Mouse (Mus musculus) kidney, embryonic 16.5 days (tissue): ENCODE data around the gene Arhgef2. TPM values are rescaled to one million over a fixed set of nuclear protein-coding genes. Genes with fewer than 3 reads are reported as not detected.

Experiments
- ATAC-seq: fragments of 200-750 bp; cut with Nextera tagmentation; 2 replicates; pipeline ENCODE4 v1.8.0; 2017; ENCODE audit warnings: moderate TSS enrichment; ENCODE audit not compliant: low FRiP score, low TSS enrichment
- H3K27ac ChIP-seq: fragments of 300-500 bp; sonication (generic); 2 replicates; pipeline ENCODE4 v1.5.1; 2014; ENCODE audit warnings: low read length
- H3K27me3 ChIP-seq: fragments of 300-500 bp; sonication (generic); 2 replicates; pipeline ENCODE4 v1.6.1; 2014; ENCODE audit warnings: low read length, control low read depth, mixed read lengths; ENCODE audit not compliant: insufficient read depth
- H3K36me3 ChIP-seq: fragments of 300-500 bp; sonication (generic); 2 replicates; pipeline ENCODE4 v1.6.1; 2014; ENCODE audit warnings: low read length, control low read depth, mixed read lengths; ENCODE audit not compliant: insufficient read depth
- H3K4me1 ChIP-seq: fragments of 300-500 bp; sonication (generic); 2 replicates; pipeline ENCODE4 v1.6.1; 2014; ENCODE audit warnings: low read length, control low read depth, mixed read lengths; ENCODE audit not compliant: insufficient read depth
- H3K4me2 ChIP-seq: fragments of 300-500 bp; sonication (generic); replicated peaks from 2 replicates; pipeline ENCODE4 v1.6.1; 2014; ENCODE audit warnings: low read depth, low read length
- H3K4me3 ChIP-seq: fragments of 300-500 bp; sonication (generic); 2 replicates; pipeline ENCODE4 v1.5.1; 2014; ENCODE audit warnings: mild to moderate bottlenecking, low read length
- H3K9ac ChIP-seq: fragments of 300-500 bp; sonication (generic); replicated peaks from 2 replicates; pipeline ENCODE4 v1.6.1; 2014; ENCODE audit warnings: low read length
- H3K9me3 ChIP-seq: fragments of 300-500 bp; sonication (generic); 2 replicates; pipeline ENCODE4 v1.6.1; 2016; ENCODE audit warnings: low read length, control low read depth
- WGBS: fragments of 180-500 bp; shearing (Covaris S2); extraction: QIAGEN DNeasy Blood & Tissue Kit; methylation state at CpG from one replicate; pipeline ENCODE4 v1.1.7; 2014; 5-methylcytosine and 5-hydroxymethylcytosine counted together
- polyA plus RNA-seq: library from polyadenylated mRNA; unstranded; fragments of >200 nt; fragmentation: Nextera tagmentation; extraction: Ambion mirVana; gene quantifications from 2 replicates; pipeline ENCODE4 v1.2.1, GENCODE M21; 2015

The Arhgef2 gene
- polyA plus RNA-seq, 1 experiment from 2014 or later: 103 TPM

GRCm38 (mm10) chr3:88602466-88602865 lies 3.3 kb upstream of the Arhgef2 start:
- no peak overlapping the region for H3K27ac ChIP-seq
- no peaks in the 10 kb centered on the region for H3K27me3 ChIP-seq
- 69% methylated on average over 4 of the region's 4 CpGs for WGBS
- no peaks in the 10 kb centered on the region for H3K9me3 ChIP-seq
- no peak overlapping the region for H3K4me3 ChIP-seq
- H3K4me2 ChIP-seq: no peak overlapping the region
- H3K9ac ChIP-seq: no peak overlapping the region
- no peak for ATAC-seq
- H3K36me3 ChIP-seq: no peaks in the 10 kb centered on the region
- peaks cover 11% of the 10 kb centered on the region; the same call in 1 of the 2 replicates for H3K4me1 ChIP-seq

- Histone ChIP-seq H3K4me2 (no peak overlapping the region), H3K27me3 (no peaks in the 10 kb centered on the region), H3K36me3 (no peaks in the 10 kb centered on the region), H3K9ac (no peak overlapping the region), H3K4me3 (no peak overlapping the region), H3K9me3 (no peaks in the 10 kb centered on the region), H3K27ac (peak overlapping the region; percentile 67), H3K4me1 (peaks cover 16% of the 10 kb centered on the region)
- peak; percentile 76 for ATAC-seq
- 10% methylated on average over 6 of the region's 6 CpGs for WGBS
Observed at GRCm38 (mm10) chr3:88603714-88604161, 2.0 kb upstream of the Arhgef2 start.

- Histone ChIP-seq H3K27ac (no peak overlapping the region), H3K9ac (no peak overlapping the region), H3K27me3 (no peaks in the 10 kb centered on the region), H3K9me3 (no peaks in the 10 kb centered on the region), H3K36me3 (no peaks in the 10 kb centered on the region), H3K4me2 (no peak overlapping the region), H3K4me1 (peaks cover 16% of the 10 kb centered on the region), H3K4me3 (no peak overlapping the region)
- ATAC-seq: no peak
- WGBS: 95% methylated on average over 7 of the region's 7 CpGs
Observed at GRCm38 (mm10) chr3:88604863-88605262, 903 bp upstream of the Arhgef2 start.

- H3K4me3 ChIP-seq: peak overlapping the region; percentile 35
- peak overlapping the region; percentile 55 for H3K4me2 ChIP-seq
- peak; percentile 89 for ATAC-seq
- no peaks in the 10 kb centered on the region for H3K9me3 ChIP-seq
- under 1% methylated on average over 20 of the region's 20 CpGs for WGBS
- no peaks in the 10 kb centered on the region for H3K27me3 ChIP-seq
- H3K4me1 ChIP-seq: peaks cover 16% of the 10 kb centered on the region
- H3K27ac ChIP-seq: no peak overlapping the region
- H3K9ac ChIP-seq: peak overlapping the region; percentile 62
- no peaks in the 10 kb centered on the region for H3K36me3 ChIP-seq
Observed at GRCm38 (mm10) chr3:88607065-88607757, 1.4 kb downstream of the Arhgef2 start.

DNA sequence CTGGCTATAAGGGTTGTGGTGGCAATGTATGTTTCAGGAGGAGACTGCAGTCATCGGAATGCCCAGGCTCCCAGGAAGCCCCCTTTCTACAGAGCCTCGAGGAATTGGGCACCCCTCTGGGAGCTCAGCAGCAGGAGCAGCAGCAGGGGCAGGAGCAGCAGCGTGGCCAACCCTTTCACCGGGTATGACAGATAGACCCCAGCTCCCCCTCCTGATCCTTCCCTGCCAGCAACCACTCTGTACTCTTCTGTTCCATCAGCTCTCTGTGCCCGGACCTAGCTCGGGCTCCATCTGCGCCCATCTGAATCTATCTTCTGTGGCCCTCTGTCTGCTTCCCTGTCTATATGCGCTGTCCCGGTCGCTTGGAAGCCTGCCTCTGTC lies 2.0 kb downstream of the Arhgef2 start:
- 25% methylated on average over 10 of the region's 10 CpGs for WGBS
- no peaks in the 10 kb centered on the region for H3K36me3 ChIP-seq
- peak overlapping the region; percentile 55 for H3K4me2 ChIP-seq
- H3K27me3 ChIP-seq: no peaks in the 10 kb centered on the region
- peak; percentile 49 for ATAC-seq
- H3K4me1 ChIP-seq: peaks cover 16% of the 10 kb centered on the region
- no peaks in the 10 kb centered on the region for H3K9me3 ChIP-seq
- peak overlapping the region; percentile 35 for H3K4me3 ChIP-seq
- no peak overlapping the region for H3K27ac ChIP-seq
- H3K9ac ChIP-seq: peak overlapping the region; percentile 62

DNA sequence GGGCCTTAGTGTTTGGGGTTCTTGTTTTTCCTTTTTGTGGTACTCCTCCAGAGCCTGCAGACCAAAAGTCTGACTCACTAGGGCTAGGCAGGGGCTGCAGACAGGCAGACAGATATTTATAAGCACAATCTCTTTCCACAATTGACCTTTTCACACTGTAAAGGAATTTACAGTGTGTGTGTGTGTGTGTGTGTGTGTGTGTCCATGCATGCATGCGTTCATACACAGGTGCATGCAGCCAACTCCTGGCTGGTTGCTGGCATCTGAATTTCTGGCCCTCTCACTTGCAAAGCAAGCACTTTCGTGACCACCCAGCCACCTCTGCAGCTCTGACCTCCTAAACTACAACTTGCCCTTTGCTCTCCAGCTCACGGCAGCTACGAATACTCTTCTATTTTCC lies 3.3 kb downstream of the Arhgef2 start:
- Histone ChIP-seq H3K36me3 (no peaks in the 10 kb centered on the region), H3K9me3 (no peaks in the 10 kb centered on the region), H3K4me2 (no peak overlapping the region), H3K27ac (no peak overlapping the region), H3K4me3 (no peak overlapping the region), H3K4me1 (peaks cover 13% of the 10 kb centered on the region), H3K9ac (no peak overlapping the region), H3K27me3 (no peaks in the 10 kb centered on the region)
- WGBS: 45% methylated on average over 4 of the region's 4 CpGs
- ATAC-seq: no peak

- Histone ChIP-seq H3K9me3 (no peaks in the 10 kb centered on the region), H3K27me3 (no peaks in the 10 kb centered on the region), H3K9ac (no peak overlapping the region), H3K4me1 (peaks cover 26% of the 10 kb centered on the region), H3K4me2 (no peak overlapping the region), H3K36me3 (no peaks in the 10 kb centered on the region), H3K4me3 (no peak overlapping the region), H3K27ac (no peak overlapping the region)
- ATAC-seq: no peak
- 78% methylated on average over 8 of the region's 8 CpGs for WGBS
Observed at GRCm38 (mm10) chr3:88614418-88614817, 8.7 kb downstream of the Arhgef2 start.

GRCm38 (mm10) chr3:88615117-88615516 lies 9.4 kb downstream of the Arhgef2 start:
- H3K36me3 ChIP-seq: no peaks in the 10 kb centered on the region
- peak overlapping the region; percentile 42 for H3K4me2 ChIP-seq

GRCm38 (mm10) chr3:88615902-88616391 lies 10.2 kb downstream of the Arhgef2 start:
- no peak; the same call in 1 of the 2 replicates for ATAC-seq
- Histone ChIP-seq H3K9ac (peak overlapping the region; percentile 23), H3K4me3 (peak overlapping the region; percentile 28), H3K27ac (peak overlapping the region; percentile 71), H3K4me2 (peak overlapping the region; percentile 42), H3K4me1 (peaks cover 35% of the 10 kb centered on the region), H3K27me3 (no peaks in the 10 kb centered on the region), H3K36me3 (no peaks in the 10 kb centered on the region), H3K9me3 (no peaks in the 10 kb centered on the region)
- 48% methylated on average over 9 of the region's 9 CpGs for WGBS

More at GRCm38 (mm10) chr3:88615117-88615516, 9.4 kb downstream of the Arhgef2 start:
- peak overlapping the region; percentile 28 for H3K4me3 ChIP-seq
- no peaks in the 10 kb centered on the region for H3K9me3 ChIP-seq
- H3K27me3 ChIP-seq: no peaks in the 10 kb centered on the region
- peak; percentile 55 for ATAC-seq
- WGBS: 69% methylated on average over 5 of the region's 5 CpGs
- peak overlapping the region; percentile 71 for H3K27ac ChIP-seq
- H3K4me1 ChIP-seq: peaks cover 29% of the 10 kb centered on the region
- H3K9ac ChIP-seq: peak overlapping the region; percentile 23

DNA sequence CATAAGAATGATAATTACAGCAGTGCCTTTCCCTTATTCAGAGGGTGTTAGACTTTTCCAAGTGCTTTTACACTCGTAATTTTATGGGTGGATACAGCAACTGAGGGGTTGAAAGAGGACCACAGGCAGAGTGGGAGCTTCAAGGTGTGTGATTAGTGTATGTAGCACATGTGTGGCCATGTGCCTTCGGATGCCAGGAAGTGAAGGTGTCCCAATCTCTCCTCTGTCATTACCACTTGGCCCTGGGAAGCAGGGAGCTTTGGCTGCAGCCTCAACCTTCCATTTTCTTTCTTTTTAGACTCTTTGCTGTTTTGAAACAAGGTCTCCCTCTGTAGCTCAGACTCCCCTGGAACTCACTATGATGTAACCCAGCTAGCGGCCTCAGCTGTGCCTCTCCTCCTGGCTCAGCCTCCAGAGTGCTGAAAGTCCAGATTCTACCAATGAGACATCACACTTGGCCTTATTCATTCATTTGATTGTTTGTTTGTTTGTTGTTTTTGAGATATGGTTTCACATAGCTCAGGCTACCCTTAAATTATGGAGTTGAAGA lies 11.3 kb downstream of the Arhgef2 start:
- Histone ChIP-seq H3K36me3 (no peaks in the 10 kb centered on the region), H3K27ac (no peak overlapping the region), H3K27me3 (no peaks in the 10 kb centered on the region), H3K4me3 (no peak overlapping the region), H3K9me3 (no peaks in the 10 kb centered on the region), H3K9ac (no peak overlapping the region), H3K4me2 (peak overlapping the region; percentile 42), H3K4me1 (peaks cover 35% of the 10 kb centered on the region)
- no peak for ATAC-seq
- 76% methylated on average over 3 of the region's 3 CpGs for WGBS
